Mouse (Mus musculus) thymus, postnatal 36 days (tissue): ENCODE data around the gene Lgalsl.

Experiments used
- DNase-seq, 2 experiments: peaks; one replicate each; pipeline ENCODE4 v3.0.0; 2022; ENCODE audit warnings: mixed read lengths in 2 of 2

Lgalsl gene

GRCm38 (mm10) chr11:20830686-20831505 lies at the start of gene Lgalsl:
Gene Lgalsl, minus strand, starts transcription at chr11:20831056.
- DNase-seq, result peak; percentile 60 to 62

DNA sequence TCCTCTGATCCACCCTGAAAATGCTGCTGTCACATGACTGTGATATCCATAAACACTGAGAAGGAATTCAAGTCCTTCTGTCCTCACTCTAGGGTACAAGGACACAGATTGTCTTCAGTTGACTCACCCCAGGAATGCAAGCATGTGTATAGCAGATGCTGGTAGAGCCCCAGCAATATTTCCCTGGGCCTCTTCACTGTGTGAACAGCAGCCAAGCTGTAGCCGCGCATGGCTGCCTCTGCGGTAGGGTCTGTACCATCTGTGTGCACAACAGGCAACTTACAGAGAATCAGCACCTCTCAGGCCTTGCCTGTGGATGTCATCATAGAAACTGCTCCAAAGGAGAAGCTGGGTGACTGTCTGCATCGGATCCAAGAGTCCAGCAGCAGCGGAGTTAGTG lies 47.8 kb upstream of the Lgalsl start:
- DNase-seq, result no peak

- DNase-seq, result no peak
Observed at GRCm38 (mm10) chr11:20877578-20878096, 46.8 kb upstream of the Lgalsl start.

DNA sequence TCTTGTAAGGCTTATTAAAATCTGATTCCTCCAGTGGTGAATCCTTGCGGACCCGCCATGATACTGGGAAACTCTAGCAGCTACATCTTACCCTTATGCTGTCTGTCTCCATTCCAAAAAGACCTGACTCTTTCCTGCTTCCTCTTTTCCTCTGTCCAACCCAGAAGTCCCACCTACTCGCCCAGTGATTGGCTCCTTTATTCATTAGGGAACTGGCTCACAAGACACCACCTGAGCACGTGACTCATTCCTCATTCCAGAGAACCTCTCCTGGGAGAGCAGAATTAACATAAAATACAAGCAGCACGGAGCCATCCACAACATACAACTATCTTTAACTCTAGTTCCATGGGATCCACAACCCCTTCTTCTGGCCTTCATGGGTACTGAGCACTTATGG lies 42.5 kb upstream of the Lgalsl start:
- DNase-seq, result no peak

- DNase-seq, result no peak
Observed at GRCm38 (mm10) chr11:20872911-20873310, 42.1 kb upstream of the Lgalsl start.

- DNase-seq, result no peak
Observed at GRCm38 (mm10) chr11:20872444-20872843, 41.6 kb upstream of the Lgalsl start.

DNA sequence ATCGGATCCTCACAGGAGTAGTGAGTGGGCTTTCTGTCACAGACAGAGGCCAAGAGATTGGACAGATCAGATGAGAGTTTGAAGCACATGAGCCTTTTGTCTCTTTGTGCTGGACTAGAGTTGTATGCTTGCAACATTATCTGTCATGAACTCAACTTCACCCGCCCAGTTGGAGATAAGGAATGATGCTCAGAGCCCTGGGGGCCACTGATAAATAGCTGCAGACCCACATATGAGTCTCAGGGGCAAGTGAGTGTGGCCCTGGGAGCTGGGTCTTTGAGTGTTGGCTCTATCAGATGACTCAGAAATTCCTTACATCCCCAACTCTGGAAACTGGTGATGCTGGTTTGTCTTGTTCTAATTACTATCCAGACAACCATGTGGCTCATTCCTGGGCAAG lies 39.1 kb upstream of the Lgalsl start:
- DNase-seq, result no peak

DNA sequence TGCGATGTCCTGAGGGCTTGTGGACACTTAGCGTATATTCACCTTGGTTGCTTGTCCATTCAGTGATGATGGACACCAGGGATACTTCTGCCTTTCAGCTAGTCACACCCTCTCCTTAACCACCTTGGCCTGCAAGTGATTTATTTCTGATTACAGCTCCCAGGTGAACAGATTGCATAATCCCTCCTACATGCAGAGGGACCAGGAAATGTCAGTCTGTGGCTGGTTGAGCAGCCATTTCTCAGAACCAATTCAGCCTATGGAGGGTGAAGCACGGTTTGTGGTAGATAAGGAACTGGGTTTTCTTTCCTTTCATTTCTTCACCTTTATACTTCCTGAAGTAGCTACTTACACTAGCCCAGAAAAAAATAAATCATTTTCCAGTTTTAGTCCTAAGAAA lies 34.6 kb upstream of the Lgalsl start:
- DNase-seq, result no peak

- DNase-seq, result no peak
Observed at GRCm38 (mm10) chr11:20864647-20865046, 33.8 kb upstream of the Lgalsl start.

GRCm38 (mm10) chr11:20862101-20862500 lies 31.2 kb upstream of the Lgalsl start:
- no peak for DNase-seq

DNA sequence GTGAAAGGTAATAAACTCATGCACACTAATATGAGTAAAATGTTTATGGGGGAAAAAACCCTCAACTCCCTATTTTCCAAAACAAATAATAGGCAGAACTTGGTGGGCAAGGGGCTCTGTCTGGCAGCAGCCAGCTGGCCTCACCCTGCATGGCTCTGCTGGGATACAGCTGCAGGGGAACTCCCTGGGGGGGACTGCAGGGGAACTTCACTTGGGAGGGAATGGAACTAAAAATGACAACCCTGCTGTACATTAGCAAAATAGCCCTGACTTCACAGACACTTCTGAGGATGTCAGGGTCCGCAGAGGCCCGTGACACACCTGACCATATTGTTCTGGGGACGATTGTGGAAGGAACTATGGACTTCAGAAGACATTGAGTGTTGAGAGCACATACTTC lies 29.5 kb upstream of the Lgalsl start:
- DNase-seq, result no peak

DNA sequence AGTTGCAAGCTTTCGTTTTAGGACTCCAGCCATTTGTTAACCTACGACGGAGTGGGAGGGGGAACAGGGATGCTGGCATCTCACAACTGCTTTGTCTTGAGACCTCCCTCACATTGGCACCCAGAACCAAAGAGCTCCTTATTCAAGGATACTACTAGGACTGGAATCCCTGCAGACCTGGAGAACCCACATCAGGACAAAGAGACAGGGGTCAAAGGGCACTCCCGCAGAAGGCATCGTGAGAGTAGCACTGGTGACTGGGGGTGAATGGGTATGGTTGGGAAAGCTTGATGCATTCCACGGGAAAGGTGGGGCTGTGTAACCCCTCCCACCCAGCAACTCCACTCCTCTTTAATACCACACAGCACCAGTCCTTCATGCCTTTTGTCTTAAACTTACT lies 29.0 kb upstream of the Lgalsl start:
- DNase-seq, result no peak

GRCm38 (mm10) chr11:20858921-20859668 lies 28.2 kb upstream of the Lgalsl start:
- no peak for DNase-seq

GRCm38 (mm10) chr11:20857921-20858320 lies 27.1 kb upstream of the Lgalsl start:
- DNase-seq, result no peak

GRCm38 (mm10) chr11:20854032-20854741 lies 23.3 kb upstream of the Lgalsl start:
- DNase-seq, result no peak

DNA sequence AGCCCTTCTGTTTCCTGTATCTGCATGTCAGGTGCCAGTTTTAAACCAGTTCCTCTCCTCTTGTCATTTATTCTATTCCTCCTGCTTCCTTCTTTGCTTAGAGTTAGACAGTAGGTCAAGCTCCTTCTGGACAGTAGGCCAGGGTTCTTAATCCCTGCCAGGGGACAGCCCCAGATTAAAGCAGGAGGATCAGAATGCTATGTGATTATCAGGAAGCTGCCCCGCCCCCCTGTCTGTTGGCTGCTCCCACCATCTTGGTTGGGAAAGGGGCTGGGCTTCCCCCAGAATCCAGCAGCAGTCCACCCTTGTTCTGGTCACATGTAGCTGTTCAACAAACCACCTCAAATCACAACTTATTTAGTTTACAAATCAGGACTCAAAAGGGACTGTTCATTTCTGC lies 19.3 kb upstream of the Lgalsl start:
- DNase-seq, result no peak

- DNase-seq, result no peak
Observed at GRCm38 (mm10) chr11:20849403-20849802, 18.5 kb upstream of the Lgalsl start.

DNA sequence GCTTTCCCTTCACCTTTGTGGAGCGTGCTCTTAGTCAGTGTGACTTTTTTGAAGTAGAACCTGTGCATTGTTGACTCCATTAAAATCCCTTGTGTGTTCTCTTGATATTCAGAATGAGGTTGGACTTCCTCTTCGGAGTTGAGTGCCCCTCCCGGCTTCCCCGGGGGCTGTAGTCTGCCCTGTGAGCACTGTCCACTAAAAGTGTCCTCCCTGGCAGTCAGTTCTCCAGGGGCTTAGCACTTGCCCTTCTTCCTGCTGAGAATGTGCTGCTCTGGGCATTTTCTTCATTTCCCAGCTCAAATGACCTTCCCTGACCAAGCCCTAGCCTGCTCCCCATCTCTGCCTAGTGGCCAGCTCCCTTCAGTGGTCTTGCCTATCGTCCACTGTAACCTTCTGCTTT lies 6.5 kb upstream of the Lgalsl start:
- no peak for DNase-seq

DNA sequence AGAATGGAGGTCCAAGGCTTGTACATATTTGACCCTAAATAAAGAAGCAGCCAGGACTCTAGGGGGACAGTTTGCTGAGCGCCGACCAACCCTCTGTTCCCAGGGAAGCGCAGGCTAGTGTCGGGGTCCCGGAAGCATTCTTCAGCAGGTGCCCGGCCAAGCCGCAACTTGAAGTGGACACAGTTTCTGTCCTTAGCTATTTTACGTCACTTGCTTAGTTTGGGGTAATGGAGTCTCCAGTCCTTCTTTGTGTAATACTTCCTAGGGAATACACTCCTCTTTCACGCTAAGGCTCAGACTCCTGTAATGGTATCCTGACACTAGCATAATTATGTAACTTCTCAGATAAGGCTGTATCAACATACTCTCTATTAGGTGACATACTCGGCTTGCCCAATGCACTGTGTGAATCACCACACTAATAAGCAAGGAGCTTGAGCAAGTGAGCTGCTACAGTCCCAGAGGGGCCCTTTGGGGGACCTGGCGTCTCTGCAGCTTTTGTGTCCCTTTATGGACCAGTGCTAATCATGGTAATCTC lies 813 bp upstream of the Lgalsl start:
- DNase-seq, result no peak

DNA sequence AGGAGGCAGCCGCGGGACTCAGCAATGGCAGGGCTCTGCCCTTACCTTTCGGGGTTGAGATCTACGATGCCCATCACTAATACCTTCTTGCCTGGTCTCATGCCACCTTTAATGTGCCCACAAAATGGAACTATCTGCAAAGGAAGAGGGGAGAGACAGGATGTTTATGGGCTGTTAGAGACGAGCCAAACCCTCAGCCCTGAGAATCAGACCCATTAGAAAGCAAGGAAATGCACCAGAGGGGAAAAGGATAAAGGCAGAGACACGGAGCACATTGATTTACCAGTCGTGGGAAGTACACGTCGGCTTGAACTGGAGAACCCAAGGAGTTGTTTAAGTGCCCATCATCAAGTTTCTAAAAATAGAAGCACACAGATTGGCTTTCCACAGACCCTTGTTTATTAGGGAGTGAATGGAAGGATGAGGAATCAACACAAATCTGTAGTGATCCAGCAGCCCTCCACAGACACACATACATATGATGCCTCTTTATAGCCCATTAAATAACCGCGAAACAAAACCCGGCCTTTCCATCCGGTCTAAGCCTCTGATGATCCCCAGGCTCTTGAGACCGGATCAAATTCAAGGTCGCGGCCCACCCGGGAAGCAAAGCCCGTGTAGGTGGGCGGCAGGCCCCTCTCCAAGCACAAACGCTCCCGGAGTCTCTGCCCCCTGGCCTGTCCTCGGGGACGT lies 717 bp downstream of the Lgalsl start:
- no peak for DNase-seq

DNA sequence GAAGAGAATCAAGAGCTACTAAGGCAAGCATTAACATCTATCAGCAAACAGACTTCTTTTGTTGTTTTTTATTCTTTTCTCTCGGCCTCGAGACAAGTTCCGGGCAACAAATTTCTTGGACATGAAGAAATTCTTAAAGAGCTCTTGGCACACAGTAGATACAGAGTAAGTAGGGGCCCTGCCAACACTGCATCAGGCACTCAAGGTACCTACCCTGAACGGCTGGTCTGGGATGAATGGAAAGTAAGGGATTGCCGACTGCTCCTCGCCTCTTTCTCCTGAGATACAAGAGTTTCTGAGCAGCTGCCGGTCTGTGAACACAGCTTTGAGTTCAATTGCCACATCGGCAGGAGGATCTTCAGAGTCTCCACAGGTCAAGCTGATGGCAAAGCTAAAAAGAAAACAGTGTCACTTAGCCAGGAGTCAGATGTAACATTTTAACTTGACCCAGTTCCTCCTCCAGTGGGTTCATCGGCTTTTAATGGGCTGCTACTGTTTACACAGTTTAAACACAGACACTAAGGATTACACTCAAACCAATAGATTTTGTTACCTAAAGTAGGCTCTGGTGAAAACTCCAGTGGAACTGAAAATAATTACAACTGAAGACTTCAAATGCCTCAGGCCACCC lies 1.7 kb downstream of the Lgalsl start:
- DNase-seq, result no peak

DNA sequence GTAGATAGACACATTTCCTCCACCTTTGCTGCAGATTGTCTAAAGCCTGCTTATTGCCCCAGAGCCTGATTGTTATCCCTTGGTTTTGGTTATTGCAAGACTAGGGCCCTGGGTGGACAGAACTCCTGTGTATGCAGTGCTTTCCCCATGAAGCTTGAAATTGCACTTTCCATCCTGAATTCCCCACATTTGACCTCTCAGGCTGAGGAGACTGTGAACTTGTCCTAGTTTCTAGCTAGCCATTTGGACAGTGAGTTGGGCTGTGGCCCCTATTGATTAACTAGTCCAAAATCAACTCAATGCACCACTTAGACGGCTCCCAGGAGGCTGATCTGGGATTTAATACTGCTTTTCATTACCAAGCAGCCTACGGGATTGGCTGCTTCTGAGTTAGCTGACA lies 6.9 kb downstream of the Lgalsl start:
- no peak for DNase-seq
